Mouse (Mus musculus) CH12.LX (cell line): Measurements from ENCODE around the gene 4930523C07Rik. TPM values are rescaled to one million over a fixed set of nuclear protein-coding genes. Genes with fewer than 3 reads are reported as not detected.

Experiments
- DNase-seq: peaks from one replicate; pipeline ENCODE4 v3.0.0-alpha.2; 2013; ENCODE audit errors: extremely low read depth
- H3K27ac ChIP-seq: 2 replicates; pipeline ENCODE4 v1.5.1; 2012; ENCODE audit warnings: low read depth, mild to moderate bottlenecking, control low read depth, moderate library complexity; ENCODE audit not compliant: insufficient read depth
- H3K27me3 ChIP-seq: replicated peaks from 2 replicates; pipeline ENCODE3; 2012; ENCODE audit warnings: inconsistent platforms
- H3K36me3 ChIP-seq, 2 experiments: replicated peaks in 1 of 2; 2 replicates each; pipeline versions ENCODE3 to v1.6.1; 2012; ENCODE audit warnings: inconsistent platforms in 1 of 2, low read length in 1 of 2, mild to moderate bottlenecking in 1 of 2, mixed read lengths in 1 of 2, moderate library complexity in 1 of 2; ENCODE audit not compliant: control insufficient read depth in 1 of 2, insufficient read depth in 1 of 2
- H3K4me1 ChIP-seq, 2 experiments: 2 replicates each; pipeline ENCODE4 v1.6.1; 2012; ENCODE audit warnings: inconsistent platforms in 1 of 2, moderate library complexity in 1 of 2; ENCODE audit not compliant: insufficient read depth in 2 of 2, control insufficient read depth in 1 of 2
- H3K4me2 ChIP-seq: 2 replicates; pipeline ENCODE4 v1.6.1; 2012; ENCODE audit warnings: low read depth, mild to moderate bottlenecking, control low read depth; ENCODE audit not compliant: poor library complexity, insufficient read depth, severe bottlenecking
- H3K4me3 ChIP-seq, 3 experiments: fragments of 150-350 bp in 1 of 3; sonication (generic) in 1 of 3; replicated peaks in 1 of 3; 2 replicates each; pipeline versions ENCODE3 to v1.5.1; 2011 to 2012; ENCODE audit warnings: low read depth in 2 of 3, low read length in 2 of 3, mild to moderate bottlenecking in 2 of 3, moderate library complexity in 2 of 3, control low read depth in 1 of 3, improper control_type of control experiment in 1 of 3, inconsistent platforms in 1 of 3, mixed read lengths in 1 of 3; ENCODE audit not compliant: poor library complexity in 1 of 3
- H3K79me2 ChIP-seq: replicated peaks from 2 replicates; pipeline ENCODE4 v1.6.1; 2012; ENCODE audit warnings: mild to moderate bottlenecking, moderate library complexity; ENCODE audit not compliant: control insufficient read depth, poor library complexity, insufficient read depth, severe bottlenecking; ENCODE audit errors: extremely low read depth
- H3K9ac ChIP-seq: 2 replicates; pipeline ENCODE4 v1.6.1; 2012; ENCODE audit warnings: low read depth, mild to moderate bottlenecking, control low read depth, moderate library complexity; ENCODE audit not compliant: insufficient read depth
- H3K9me3 ChIP-seq: replicated peaks from 2 replicates; pipeline ENCODE3; 2012; ENCODE audit warnings: low read length, inconsistent platforms, mixed read lengths
- BHLHE40 ChIP-seq: IDR thresholded peaks from 2 replicates; pipeline ENCODE4 v1.6.1; 2011; ENCODE audit warnings: mild to moderate bottlenecking, low read depth, low read length, improper control_type of control experiment
- CHD1 ChIP-seq: IDR thresholded peaks from 2 replicates; pipeline ENCODE4 v1.6.1; 2012; ENCODE audit warnings: low read depth, low read length, improper control_type of control experiment, inconsistent platforms
- CTCF ChIP-seq, 2 experiments: IDR thresholded peaks in 1 of 2; conservative IDR thresholded peaks in 1 of 2; 2 replicates each; pipeline ENCODE4 v1.5.1; 2011 to 2012; ENCODE audit warnings: low read depth in 2 of 2, low read length in 2 of 2, improper control_type of control experiment in 1 of 2, inconsistent platforms in 1 of 2, mild to moderate bottlenecking in 1 of 2, moderate library complexity in 1 of 2
- EP300 ChIP-seq: IDR thresholded peaks from 2 replicates; pipeline ENCODE4 v1.6.1; 2011; ENCODE audit warnings: low read length, improper control_type of control experiment
- ETS1 ChIP-seq: conservative IDR thresholded peaks from 2 replicates; pipeline ENCODE4 v1.6.1; 2012; ENCODE audit warnings: low read depth, mild to moderate bottlenecking, inconsistent platforms, low read length, improper control_type of control experiment, moderate library complexity
- HCFC1 ChIP-seq: IDR thresholded peaks from 2 replicates; pipeline ENCODE4 v1.6.1; 2012; ENCODE audit warnings: low read depth, mild to moderate bottlenecking, inconsistent platforms, low read length, improper control_type of control experiment
- IRF4 ChIP-seq: IDR thresholded peaks from 2 replicates; pipeline ENCODE4 v1.6.1; 2014; ENCODE audit warnings: low read depth, mild to moderate bottlenecking, inconsistent platforms, low read length, improper control_type of control experiment
- MAX ChIP-seq: IDR thresholded peaks from 2 replicates; pipeline ENCODE4 v1.6.1; 2011; ENCODE audit warnings: low read length, improper control_type of control experiment
- MXI1 ChIP-seq: IDR thresholded peaks from 2 replicates; pipeline ENCODE4 v1.6.1; 2011; ENCODE audit warnings: mild to moderate bottlenecking, low read depth, low read length, improper control_type of control experiment
- MYC ChIP-seq: IDR thresholded peaks from 2 replicates; pipeline ENCODE4 v1.6.1; 2011; ENCODE audit warnings: low read depth, mild to moderate bottlenecking, improper control_type of control experiment, low read length
- NRF1 ChIP-seq: IDR thresholded peaks from 2 replicates; pipeline ENCODE4 v1.6.1; 2014; ENCODE audit warnings: low read depth, mild to moderate bottlenecking, inconsistent platforms, low read length, improper control_type of control experiment, moderate library complexity
- POLR2AphosphoS2 ChIP-seq: IDR thresholded peaks from 2 replicates; pipeline ENCODE4 v1.6.1; 2011; ENCODE audit warnings: low read depth, low read length, improper control_type of control experiment
- RAD21 ChIP-seq: IDR thresholded peaks from 2 replicates; pipeline ENCODE4 v1.6.1; 2011; ENCODE audit warnings: low read depth, mild to moderate bottlenecking, low read length, improper control_type of control experiment, moderate library complexity
- SMC3 ChIP-seq: IDR thresholded peaks from 2 replicates; pipeline ENCODE4 v1.6.1; 2011; ENCODE audit warnings: low read depth, low read length, improper control_type of control experiment
- TBP ChIP-seq: conservative IDR thresholded peaks from 2 replicates; pipeline ENCODE4 v1.6.1; 2011; ENCODE audit warnings: low read depth, low read length, improper control_type of control experiment
- USF1 ChIP-seq: IDR thresholded peaks from 2 replicates; pipeline ENCODE4 v1.6.1; 2014; ENCODE audit warnings: low read depth, mild to moderate bottlenecking, inconsistent platforms, low read length, improper control_type of control experiment
- ZC3H11A ChIP-seq: IDR thresholded peaks from 2 replicates; pipeline ENCODE4 v1.6.1; 2012; ENCODE audit warnings: low read depth, mild to moderate bottlenecking, inconsistent platforms, low read length, improper control_type of control experiment
- dilution Hi-C: fragments of 300-500 bp; cut with MboI; formaldehyde crosslinking; loops from 2 replicates; pipeline ENCODE4 v1.14.3; 2020; ENCODE audit warnings: low sequenced_read_pairs; ENCODE audit not compliant: extremely low pct_unique_long_range_greater_than_20kb, extremely low pct_ligation_motif_present
- in situ Hi-C: fragments of 300-500 bp; cut with MboI; formaldehyde crosslinking; loops from 3 replicates; pipeline ENCODE4 v1.14.3; 2019; ENCODE audit warnings: low sequenced_read_pairs, low pct_ligation_motif_present, low pct_unique_long_range_greater_than_20kb, mixed read lengths
- polyA plus RNA-seq: library from polyadenylated mRNA; unstranded; fragments of >175 nt; gene quantifications from 2 replicates; pipeline ENCODE4 v1.2.1, GENCODE M21; 2012; ENCODE audit warnings: low read depth; ENCODE audit not compliant: insufficient read length
- total RNA-seq, 2 experiments: library from RNA; depleted of rRNA; stranded (reverse); fragments of 300-350 nt in 1 of 2; fragments of >200 nt in 1 of 2; gene quantifications; 2 replicates each; pipeline ENCODE4 v1.2.3; 2012 to 2014

The 4930523C07Rik gene
- total and polyA plus RNA-seq, 3 experiments, result 13.1 to 28.2 (median 18.0) TPM

GRCm38 (mm10) chr1:160044237-160045021 lies at the start of gene 4930523C07Rik (continued):
- TF ChIP-seq ZC3H11A, result no peak

GRCm38 (mm10) chr1:159997329-159997728 lies 46.9 kb upstream of the 4930523C07Rik start:
- Histone ChIP-seq H3K4me3 (no peak overlapping the region), H3K9ac (no peak overlapping the region), H3K4me1 (peaks cover 25 to 58% of the 10 kb centered on the region in 2 experiments), H3K27me3 (no peaks in the 10 kb centered on the region), H3K9me3 (no peaks in the 10 kb centered on the region), H3K27ac (no peak overlapping the region), H3K36me3 (no peaks in the 10 kb centered on the region), H3K4me2 (no peak overlapping the region)
- dilution Hi-C loops, result no loop called here
- DNase-seq, result no peak
- in situ Hi-C loops, result loop anchor here (5.0 kb wide), 1 partner anchor 60 kb away; no protein-coding TSS in a partner anchor
- TF ChIP-seq HCFC1, result no peak
- TF ChIP-seq NRF1, result no peak
- TF ChIP-seq RAD21, result no peak
- TF ChIP-seq ETS1, result no peak
- TF ChIP-seq, all 38 proteins: peak for 0
- no peaks in the 10 kb centered on the region for H3K79me2 ChIP-seq

GRCm38 (mm10) chr1:159998349-159998748 lies 45.8 kb upstream of the 4930523C07Rik start:
- in situ Hi-C loops, result loop anchor here (5.0 kb wide), 1 partner anchor 59 kb away; no protein-coding TSS in a partner anchor
- no peaks in the 10 kb centered on the region for H3K27me3 ChIP-seq
- DNase-seq, result peak; percentile 60

More at GRCm38 (mm10) chr1:159998349-159998748, 45.8 kb upstream of the 4930523C07Rik start:
- Histone ChIP-seq H3K79me2 (no peaks in the 10 kb centered on the region), H3K36me3 (no peaks in the 10 kb centered on the region)
- TF ChIP-seq BHLHE40 (peak; percentile 26; the same call in 1 of the 2 replicates), MAX (peak; percentile 78), CTCF (conservative IDR thresholded peaks at IDR 0.05 in 1 of 2, IDR thresholded peaks at IDR 0.05 in 1 of 2; ENCODE audit: low read depth in 2 of 2, low read length in 2 of 2) (peak in 1 of 2 experiments; percentile 71; a peak in 2 of 4 replicates), EP300 (peak; percentile 51; the same call in 1 of the 2 replicates), MXI1 (peak; percentile 32; the same call in 1 of the 2 replicates), POLR2AphosphoS2 (no peak), USF1 (no peak), CHD1 (no peak), IRF4 (peak; percentile 43; the same call in 1 of the 2 replicates), MYC (peak; percentile 92), RAD21 (peak; percentile 61), TBP (peak; percentile 66; the same call in 1 of the 2 replicates), SMC3 (peak; percentile 77)
- TF ChIP-seq, all 38 proteins: peak for 10
- Histone ChIP-seq H3K9me3 (no peaks in the 10 kb centered on the region), H3K4me1 (peaks cover 18 to 56% of the 10 kb centered on the region in 2 experiments), H3K27ac (no peak overlapping the region), H3K4me3 (peak overlapping the region in 1 of 3 experiments; percentile 29), H3K9ac (no peak overlapping the region), H3K4me2 (no peak overlapping the region)
- dilution Hi-C loops, result no loop called here
